Mouse (Mus musculus): ENCODE data around the gene Lrig3.

GRCm38 (mm10) chr10:125964709-125965108 lies 1.3 kb upstream of the Lrig3 start:
- no peak for TF ChIP-seq CTCF (IDR thresholded peaks at IDR 0.05; ENCODE audit: extremely low read depth, insufficient read depth, low read length)
- TF ChIP-seq POLR2A (IDR thresholded peaks at IDR 0.05; ENCODE audit: extremely low read depth, insufficient read depth, low read length): no peak
